Mouse (Mus musculus) liver, embryonic 16.5 days (tissue): ENCODE measurements around the gene Upp2. TPM values are rescaled to one million over a fixed set of nuclear protein-coding genes. Genes with fewer than 3 reads are reported as not detected.
A peak's percentile ranks its signal among the peaks of the same experiment; 100 is the strongest.

ENCODE experiments used
- ATAC-seq: fragments of 200-750 bp; cut with Nextera tagmentation; 2 replicates; pipeline ENCODE4 v1.8.0; 2017; ENCODE audit warnings: low read depth, mild to moderate bottlenecking, moderate number of reproducible peaks, moderate library complexity
- H3K27ac ChIP-seq: fragments of 300-500 bp; sonication (generic); 2 replicates; pipeline ENCODE4 v1.5.1; 2014; ENCODE audit warnings: mild to moderate bottlenecking, low read length
- H3K27me3 ChIP-seq: fragments of 300-500 bp; sonication (generic); 2 replicates; pipeline ENCODE4 v1.6.1; 2014; ENCODE audit warnings: low read depth, low read length, mixed read lengths; ENCODE audit not compliant: control insufficient read depth, insufficient read depth
- H3K36me3 ChIP-seq: fragments of 300-500 bp; sonication (generic); 2 replicates; pipeline ENCODE4 v1.6.1; 2014; ENCODE audit warnings: mild to moderate bottlenecking; ENCODE audit not compliant: control insufficient read depth, insufficient read depth
- H3K4me1 ChIP-seq: fragments of 300-500 bp; sonication (generic); 2 replicates; pipeline ENCODE4 v1.6.1; 2014; ENCODE audit warnings: low read depth, low read length, mixed read lengths; ENCODE audit not compliant: control insufficient read depth
- H3K4me2 ChIP-seq: fragments of 300-500 bp; sonication (generic); 2 replicates; pipeline ENCODE4 v1.6.1; 2014; ENCODE audit warnings: low read depth, low read length, mixed read lengths
- H3K4me3 ChIP-seq: fragments of 300-500 bp; sonication (generic); 2 replicates; pipeline ENCODE4 v1.5.1; 2014; ENCODE audit warnings: low read depth, mild to moderate bottlenecking, low read length
- H3K9ac ChIP-seq: fragments of 300-500 bp; sonication (generic); 2 replicates; pipeline ENCODE4 v1.6.1; 2014; ENCODE audit warnings: low read depth, low read length
- H3K9me3 ChIP-seq: fragments of 300-500 bp; sonication (generic); replicated peaks from 2 replicates; pipeline ENCODE4 v1.6.1; 2016; ENCODE audit warnings: low read length; ENCODE audit not compliant: control insufficient read depth
- WGBS: fragments of 180-500 bp; shearing (Covaris S2); extraction: QIAGEN DNeasy Blood & Tissue Kit; methylation state at CpG from one replicate; pipeline ENCODE4 v1.1.7; 2014; ENCODE audit not compliant: insufficient replicate concordance; 5-methylcytosine and 5-hydroxymethylcytosine counted together
- polyA plus RNA-seq: library from polyadenylated mRNA; unstranded; fragments of >200 nt; fragmentation: Nextera tagmentation; extraction: Ambion mirVana; gene quantifications from 2 replicates; pipeline ENCODE4 v1.2.1, GENCODE M21; 2015

Gene Upp2
- polyA plus RNA-seq, 1 experiment from 2014 or later = 5.5 TPM

DNA sequence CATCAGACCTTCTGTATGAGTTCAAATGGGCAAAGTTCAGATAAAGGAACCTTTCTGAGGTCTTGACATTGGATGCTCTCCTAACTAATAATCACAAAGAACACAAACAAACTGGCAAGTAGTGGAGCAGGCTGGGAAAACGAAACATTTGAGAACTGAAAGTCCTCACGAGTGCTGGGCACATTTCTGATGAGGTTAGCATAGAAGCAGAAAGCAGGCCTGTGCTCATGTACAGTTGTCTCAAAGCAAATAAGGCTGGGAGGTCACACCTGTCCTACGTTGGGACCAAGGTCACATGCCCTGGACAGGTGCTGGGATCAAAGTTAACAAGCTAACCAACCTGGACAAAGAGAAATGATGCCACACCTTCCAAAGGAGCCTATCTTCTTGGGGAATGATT, 187.6 kb downstream of the Upp2 start:
- Histone ChIP-seq H3K27me3 (no peaks in the 10 kb centered on the region), H3K36me3 (no peaks in the 10 kb centered on the region), H3K27ac (no peak overlapping the region), H3K4me2 (no peak overlapping the region), H3K9ac (no peak overlapping the region), H3K4me3 (no peak overlapping the region), H3K4me1 (no peaks in the 10 kb centered on the region), H3K9me3 (no peaks in the 10 kb centered on the region)
- peak; percentile 90 for ATAC-seq
- 38% methylated on average over 3 of the region's 3 CpGs for WGBS

DNA sequence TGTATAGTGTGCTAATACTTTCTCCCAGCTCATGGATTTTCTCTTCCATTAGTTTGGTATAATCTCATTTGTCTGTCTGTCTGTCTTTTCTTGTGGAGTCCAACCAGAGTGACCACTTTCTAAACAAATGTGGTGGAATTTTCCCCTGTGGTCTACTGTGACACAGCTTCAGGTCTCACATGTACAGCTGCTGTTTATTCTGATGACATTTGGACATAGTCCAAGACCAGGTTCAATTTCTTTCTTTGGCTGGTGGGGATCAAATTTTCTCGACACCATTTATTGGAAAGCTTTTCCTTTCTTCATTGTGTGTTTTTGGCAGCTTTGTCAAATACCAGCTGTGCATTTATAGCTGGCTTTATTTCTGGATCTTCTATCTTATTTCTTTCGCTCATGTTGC, 191.0 kb downstream of the Upp2 start:
- ATAC-seq = no peak
- 48% methylated on average over 2 of the region's 2 CpGs for WGBS
- Histone ChIP-seq H3K27me3 (no peaks in the 10 kb centered on the region), H3K4me3 (no peak overlapping the region), H3K9ac (no peak overlapping the region), H3K27ac (no peak overlapping the region), H3K9me3 (no peaks in the 10 kb centered on the region), H3K36me3 (no peaks in the 10 kb centered on the region), H3K4me2 (no peak overlapping the region), H3K4me1 (no peaks in the 10 kb centered on the region)

DNA sequence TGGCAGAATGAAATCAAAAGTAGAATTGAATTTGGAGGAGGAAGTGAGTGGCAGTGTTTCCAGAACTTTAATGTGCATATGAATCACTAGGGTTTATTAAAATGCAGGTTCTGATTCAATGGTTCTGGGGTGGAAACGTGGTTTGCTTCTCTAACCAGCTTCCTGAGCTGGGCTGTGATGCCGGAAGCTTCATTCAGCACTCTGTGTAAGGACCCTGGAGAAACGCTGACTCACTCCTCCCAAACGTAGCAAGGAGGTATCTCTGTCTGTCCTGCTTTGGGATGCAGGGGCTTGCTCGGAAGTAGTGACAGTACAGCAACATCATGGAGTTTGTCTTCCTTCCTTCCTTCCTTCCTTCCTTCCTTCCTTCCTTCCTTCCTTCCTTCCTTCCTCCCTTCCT, 192.6 kb downstream of the Upp2 start:
- no peak overlapping the region for H3K9ac ChIP-seq

DNA sequence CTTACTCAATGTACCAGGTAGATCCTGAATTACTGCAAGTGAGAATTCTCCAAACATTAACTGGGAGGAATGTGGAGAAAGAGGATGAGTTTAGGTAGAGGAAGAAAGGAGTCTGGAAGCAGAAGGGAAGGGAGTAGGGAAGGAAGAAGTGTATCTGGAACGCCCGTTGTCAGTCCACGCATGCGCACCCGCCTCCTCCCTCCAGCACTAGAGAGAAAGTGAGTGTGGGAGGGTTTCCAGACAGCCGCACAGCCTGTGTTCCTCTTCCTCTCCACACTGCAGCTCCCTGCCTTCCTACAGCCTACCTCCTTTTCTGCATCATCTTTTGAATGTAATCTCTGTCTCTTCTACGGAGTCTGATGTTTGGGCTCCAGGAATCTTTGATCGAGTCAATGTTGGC, 198.0 kb downstream of the Upp2 start:
- WGBS = 71% methylated on average over 8 of the region's 8 CpGs
- H3K9me3 ChIP-seq = no peaks in the 10 kb centered on the region
- H3K9ac ChIP-seq = no peak overlapping the region
- H3K4me1 ChIP-seq = no peaks in the 10 kb centered on the region
- ATAC-seq = no peak
- no peaks in the 10 kb centered on the region for H3K27me3 ChIP-seq
- no peak overlapping the region for H3K4me3 ChIP-seq
- no peak overlapping the region for H3K4me2 ChIP-seq
- no peaks in the 10 kb centered on the region for H3K36me3 ChIP-seq
- H3K27ac ChIP-seq = no peak overlapping the region

More for the DNA sequence above, 192.6 kb downstream of the Upp2 start:
- no peaks in the 10 kb centered on the region for H3K4me1 ChIP-seq
- WGBS = 39% methylated on average over 5 of the region's 5 CpGs
- H3K4me3 ChIP-seq = no peak overlapping the region
- no peak for ATAC-seq
- H3K4me2 ChIP-seq = no peak overlapping the region
- H3K27ac ChIP-seq = no peak overlapping the region
- no peaks in the 10 kb centered on the region for H3K36me3 ChIP-seq
- H3K27me3 ChIP-seq = no peaks in the 10 kb centered on the region
- H3K9me3 ChIP-seq = no peaks in the 10 kb centered on the region

DNA sequence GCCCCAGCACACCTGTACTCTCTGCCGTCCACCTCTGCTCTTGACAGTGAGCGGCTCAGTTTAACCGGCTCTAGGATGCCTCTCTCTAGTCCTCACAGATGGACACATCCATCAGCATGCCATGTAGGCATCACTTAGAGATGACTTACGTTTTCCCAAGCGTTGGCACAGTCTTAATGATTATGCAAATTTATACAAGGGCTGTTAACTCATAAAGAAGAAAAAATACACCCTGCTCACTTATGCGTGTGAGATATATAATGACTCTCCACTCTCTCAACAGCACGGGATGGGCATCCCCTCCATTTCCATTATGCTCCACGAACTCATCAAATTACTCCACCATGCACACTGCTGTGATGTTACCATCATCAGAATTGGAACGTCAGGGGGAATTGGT, 206.7 kb downstream of the Upp2 start:
- Histone ChIP-seq H3K4me3 (no peak overlapping the region), H3K27me3 (no peaks in the 10 kb centered on the region), H3K9ac (no peak overlapping the region), H3K36me3 (no peaks in the 10 kb centered on the region), H3K27ac (no peak overlapping the region), H3K9me3 (no peaks in the 10 kb centered on the region), H3K4me1 (no peaks in the 10 kb centered on the region), H3K4me2 (no peak overlapping the region)
- WGBS = 66% methylated on average over 9 of the region's 9 CpGs
- no peak for ATAC-seq

DNA sequence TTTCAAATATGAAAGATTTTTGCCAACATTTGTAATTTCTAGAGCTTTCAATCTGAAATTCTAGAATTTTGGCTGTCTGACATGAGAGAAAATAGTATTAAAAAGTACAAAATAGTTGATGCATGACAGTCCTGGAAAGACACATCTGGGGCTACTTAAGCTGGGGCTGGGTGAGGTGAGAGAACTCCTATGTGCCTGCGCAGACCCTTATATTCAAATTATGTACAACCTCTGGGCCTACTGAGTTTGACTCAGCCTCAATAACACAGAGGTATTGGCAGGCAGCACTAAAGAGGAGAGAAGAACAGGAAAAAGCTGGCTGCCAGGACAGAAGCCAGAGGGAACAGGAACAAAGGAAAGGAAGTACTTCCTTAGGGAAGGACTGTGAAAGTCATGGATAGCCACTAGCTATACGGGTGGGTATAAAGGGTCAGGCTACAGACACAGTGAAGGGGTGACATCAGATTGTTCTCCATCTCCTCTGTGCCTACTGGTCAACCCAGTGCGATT, 211.9 kb downstream of the Upp2 start:
- no peak for ATAC-seq
- no peaks in the 10 kb centered on the region for H3K4me1 ChIP-seq
- H3K27me3 ChIP-seq = no peaks in the 10 kb centered on the region
- no peak overlapping the region for H3K4me2 ChIP-seq
- H3K9me3 ChIP-seq = no peaks in the 10 kb centered on the region
- H3K36me3 ChIP-seq = no peaks in the 10 kb centered on the region
- H3K4me3 ChIP-seq = no peak overlapping the region
- H3K27ac ChIP-seq = no peak overlapping the region
- no peak overlapping the region for H3K9ac ChIP-seq
- 59% methylated on average over 3 of the region's 3 CpGs for WGBS

DNA sequence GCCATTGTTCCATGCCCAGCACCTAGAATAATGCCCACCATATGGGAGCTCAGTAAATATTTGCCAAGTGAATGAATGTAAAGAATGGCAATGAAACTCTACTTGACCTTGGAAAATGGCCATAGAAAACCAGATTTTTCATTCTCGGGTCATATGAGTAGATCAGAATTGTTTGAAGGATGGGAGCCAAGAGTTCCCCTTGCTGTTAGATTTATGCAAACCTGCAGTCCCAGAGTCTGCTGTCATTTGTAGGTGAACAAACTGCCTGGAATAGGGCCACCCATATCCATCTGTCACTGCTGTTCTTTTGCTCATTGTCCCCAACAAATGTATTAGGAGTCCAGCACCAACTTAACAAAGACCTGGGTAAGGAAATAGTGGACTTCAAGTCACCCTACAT, 216.4 kb downstream of the Upp2 start:
- no peaks in the 10 kb centered on the region for H3K36me3 ChIP-seq
- no peak overlapping the region for H3K27ac ChIP-seq
- H3K4me1 ChIP-seq = no peaks in the 10 kb centered on the region
- no peak overlapping the region for H3K4me2 ChIP-seq
- no peak for ATAC-seq
- no peak overlapping the region for H3K9ac ChIP-seq
- no peak overlapping the region for H3K4me3 ChIP-seq
- no peaks in the 10 kb centered on the region for H3K27me3 ChIP-seq
- 41% methylated on average over 1 of the region's 1 CpGs for WGBS
- no peaks in the 10 kb centered on the region for H3K9me3 ChIP-seq

DNA sequence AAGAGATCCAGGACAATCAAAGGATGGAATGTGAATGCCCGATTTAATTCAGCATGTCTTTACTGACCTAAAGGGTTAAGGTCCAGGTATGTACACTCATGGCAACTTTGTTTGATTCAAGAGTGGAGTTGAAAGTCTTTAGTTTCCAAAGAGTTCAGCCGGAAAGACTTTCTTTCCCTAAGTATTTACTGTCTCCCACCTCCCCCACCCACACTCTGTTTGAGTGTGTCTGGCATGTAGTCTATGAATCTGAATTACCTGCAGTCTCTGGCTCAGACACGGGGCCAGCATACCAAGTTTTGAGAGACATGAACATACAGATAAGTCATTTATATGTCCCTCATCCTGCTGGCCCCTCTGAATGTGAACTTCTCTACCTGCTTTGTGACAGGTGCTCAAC, 219.1 kb downstream of the Upp2 start:
- H3K9ac ChIP-seq = no peak overlapping the region
- no peak overlapping the region for H3K27ac ChIP-seq
- H3K4me2 ChIP-seq = no peak overlapping the region
- H3K36me3 ChIP-seq = no peaks in the 10 kb centered on the region
- ATAC-seq = no peak
- no peaks in the 10 kb centered on the region for H3K9me3 ChIP-seq
- no peak overlapping the region for H3K4me3 ChIP-seq
- H3K4me1 ChIP-seq = no peaks in the 10 kb centered on the region
- no peaks in the 10 kb centered on the region for H3K27me3 ChIP-seq
- WGBS = 45% methylated on average over 3 of the region's 3 CpGs

DNA sequence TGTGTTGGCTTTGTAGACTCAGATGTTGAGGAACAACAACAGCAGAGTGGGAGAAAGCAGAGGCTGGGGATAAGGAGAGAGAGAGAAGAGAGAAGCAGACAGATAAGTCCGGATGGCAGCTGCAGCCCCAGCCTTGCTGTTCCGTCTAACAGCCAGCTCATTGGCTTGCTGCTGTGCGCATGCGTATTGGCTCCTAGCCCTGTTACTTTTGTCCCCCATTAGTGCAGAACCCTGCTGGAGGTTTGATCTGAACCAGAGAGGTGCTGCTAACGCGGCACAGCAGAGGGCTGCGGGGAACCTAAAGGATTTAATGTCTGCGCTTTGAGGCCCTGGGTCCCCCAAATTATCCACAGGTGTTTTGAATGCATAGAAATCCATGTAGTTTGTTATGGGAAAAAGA, 219.6 kb downstream of the Upp2 start:
- Histone ChIP-seq H3K9ac (no peak overlapping the region), H3K4me3 (no peak overlapping the region), H3K9me3 (no peaks in the 10 kb centered on the region), H3K27ac (no peak overlapping the region), H3K4me1 (no peaks in the 10 kb centered on the region), H3K27me3 (no peaks in the 10 kb centered on the region), H3K36me3 (no peaks in the 10 kb centered on the region), H3K4me2 (no peak overlapping the region)
- no peak for ATAC-seq
- WGBS = 61% methylated on average over 8 of the region's 8 CpGs
